Mouse (Mus musculus) ovary, adult 10 weeks (tissue): ENCODE measurements around the gene Pqlc2. TPM values are rescaled to one million over a fixed set of nuclear protein-coding genes. Genes with fewer than 3 reads are reported as not detected.

ENCODE experiments used
- polyA plus RNA-seq: library from polyadenylated mRNA; stranded (reverse); fragments of 350-450 nt; fragmentation: Illumina TruSeq; extraction: RNeasy Lipid Tissue Mini Kit (QIAGEN cat#74804); gene quantifications from one replicate; pipeline ENCODE4 v1.2.3, GENCODE M21; 2014

Pqlc2 gene
- 0.57 TPM for polyA plus RNA-seq

DNA sequence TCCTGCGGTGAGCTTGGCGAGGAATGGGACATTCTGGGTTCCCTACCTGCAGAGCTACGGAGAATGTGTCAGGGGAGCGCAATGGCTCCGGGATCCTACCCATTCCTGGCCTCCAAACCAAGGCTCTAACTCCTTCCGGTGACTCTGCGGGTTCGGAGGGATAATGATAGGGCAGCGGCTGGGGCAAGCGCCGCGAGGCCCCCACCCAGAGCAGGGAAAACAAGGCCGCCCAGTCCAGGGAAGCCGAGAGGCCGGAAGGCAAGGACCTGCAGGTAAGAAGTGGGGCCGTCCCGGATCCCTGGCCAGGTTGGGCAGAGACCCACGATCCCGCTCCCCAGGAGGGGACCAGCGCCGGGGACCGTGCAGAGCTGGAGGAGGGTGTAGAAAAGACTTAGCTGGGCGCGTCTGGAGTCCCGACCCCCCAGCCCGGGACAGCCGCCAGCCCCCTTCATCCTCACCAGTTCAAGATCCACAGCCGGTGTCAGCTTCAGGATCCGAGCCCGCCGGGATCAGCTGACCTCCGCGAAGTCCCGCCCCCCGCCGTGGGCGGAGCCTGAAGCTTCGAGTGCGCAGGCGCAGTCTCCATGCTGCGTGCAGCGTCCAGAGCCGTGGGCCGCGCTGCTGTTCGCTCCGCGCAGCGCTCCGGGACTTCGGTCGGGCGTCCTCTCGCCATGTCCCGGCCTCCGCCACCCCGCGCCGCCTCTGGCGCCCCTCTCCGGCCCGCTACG, at the start of gene Pqlc2, which contains the start of gene Akr7a5:
Gene Pqlc2, minus strand, starts transcription at position 538 of the 728 bp plus-strand sequence.
Gene Akr7a5, plus strand, starts transcription at position 574 of the 728 bp plus-strand sequence.

DNA sequence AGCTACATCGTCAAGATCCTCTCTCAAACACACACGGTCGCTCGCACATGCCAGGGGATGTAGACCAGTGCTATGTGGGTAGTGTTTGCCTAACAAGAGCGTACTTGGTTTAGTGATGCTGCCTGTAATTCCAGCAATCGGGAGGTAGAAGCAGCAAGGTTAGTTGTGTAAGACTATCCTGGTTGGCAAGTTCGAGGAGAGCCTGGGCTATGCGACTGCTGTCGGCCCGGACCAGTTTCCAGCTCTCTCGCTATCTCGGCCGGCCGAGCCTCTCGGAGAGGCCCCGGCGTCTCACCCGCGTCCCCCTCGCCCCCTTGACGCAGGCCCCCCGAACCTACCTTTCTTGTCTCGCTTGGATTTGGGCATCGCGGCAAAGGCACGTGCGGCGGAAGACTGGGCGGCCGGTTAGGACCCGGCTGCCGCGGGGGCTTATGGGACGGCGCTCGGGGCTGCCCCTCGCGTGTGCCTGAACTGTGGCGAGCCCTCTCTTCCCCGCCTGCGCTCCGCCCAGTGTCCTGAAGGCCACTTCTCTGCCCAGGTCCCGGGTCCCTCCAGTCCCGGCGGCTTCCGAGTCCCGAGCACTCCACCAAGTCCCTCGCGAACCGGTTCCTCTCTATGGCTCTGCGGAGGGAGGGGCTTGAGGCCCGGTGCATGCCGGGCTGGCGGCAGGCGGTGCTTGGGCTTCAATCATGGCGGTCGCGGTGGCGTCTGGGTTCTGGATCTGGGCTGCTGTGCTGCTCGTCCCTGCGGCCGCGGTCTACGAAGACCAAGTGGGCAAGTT, 41.6 kb upstream of the Pqlc2 start, which contains the start of the genes Mrto4, Emc1 and Ubr4:
Gene Mrto4, minus strand, starts transcription at position 646 of the 781 bp plus-strand sequence.
Gene Emc1, plus strand, starts transcription at position 657 of the 781 bp plus-strand sequence.
Gene Ubr4, plus strand, starts transcription at position 679 of the 781 bp plus-strand sequence.

Other genes starting within 250 kb of the Pqlc2 start
- gene Htr6, start 235.1 kb downstream of the Pqlc2 start, polyA plus RNA-seq = not detected
- 2.5 TPM for gene Nbl1, start 217.7 kb downstream of the Pqlc2 start, polyA plus RNA-seq
- 158 TPM for gene Minos1, start 179.6 kb downstream of the Pqlc2 start, polyA plus RNA-seq
- gene Capzb, start 117.8 kb downstream of the Pqlc2 start, polyA plus RNA-seq = 47.8 TPM
- gene Akr7a5, start within 50 bp of the Pqlc2 start, polyA plus RNA-seq = 1.1 TPM
- gene Mrto4, start 41.9 kb upstream of the Pqlc2 start, polyA plus RNA-seq = 24.3 TPM
- gene Emc1, start 41.9 kb upstream of the Pqlc2 start, polyA plus RNA-seq = 10.3 TPM
- gene Ubr4, start 41.9 kb upstream of the Pqlc2 start, polyA plus RNA-seq = 3.2 TPM
- 5.8 TPM for gene Iffo2, start 219.8 kb upstream of the Pqlc2 start, polyA plus RNA-seq